Mouse (Mus musculus): ENCODE results near the gene Phf8. TPM values are rescaled to one million over a fixed set of nuclear protein-coding genes. Genes with fewer than 3 reads are reported as not detected.

The Phf8 gene
- total and polyA plus RNA-seq, 3 experiments = 6.5 to 14.1 (median 8.8) TPM

DNA sequence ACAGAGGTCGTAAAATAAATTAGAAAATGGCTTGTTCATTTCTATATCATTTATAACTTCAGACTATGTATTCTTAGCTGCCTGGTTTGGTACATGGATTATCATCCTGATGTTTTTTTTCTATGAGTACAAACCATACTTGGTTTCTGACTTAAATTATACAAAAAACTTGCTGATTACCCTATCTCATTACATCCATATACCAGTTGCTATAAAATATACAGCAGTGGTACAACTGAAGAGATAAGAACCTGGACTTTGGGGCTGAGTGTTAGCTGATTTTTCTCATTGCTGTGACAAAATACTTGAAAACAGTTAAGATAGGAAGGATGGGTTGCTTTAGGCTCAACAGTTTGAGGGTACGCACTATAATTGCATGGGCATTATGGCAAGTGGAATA lies 6.8 kb upstream of the Phf8 start:
- in situ Hi-C loops (cut with MboI; ENCODE audit: low pct_ligation_motif_present, low pct_unique_long_range_greater_than_20kb, low sequenced_read_pairs) = no loop called here
- H3K36me3 ChIP-seq (replicated peaks in 1 of 2; ENCODE audit: control insufficient read depth in 1 of 2, insufficient read depth in 1 of 2, low read length in 1 of 2) = no peaks in the 10 kb centered on the region
- no peaks in the 10 kb centered on the region for H3K4me1 ChIP-seq (ENCODE audit: control insufficient read depth in 1 of 2, insufficient read depth in 2 of 2)
- no peak overlapping the region for H3K4me3 ChIP-seq (replicated peaks in 1 of 3; ENCODE audit: low read depth in 2 of 3, low read length in 2 of 3, poor library complexity in 1 of 3)
- H3K27me3 ChIP-seq (replicated peaks) = no peaks in the 10 kb centered on the region
- dilution Hi-C loops (cut with MboI; ENCODE audit: extremely low pct_ligation_motif_present, extremely low pct_unique_long_range_greater_than_20kb, low sequenced_read_pairs) = no loop called here
- H3K9me3 ChIP-seq (replicated peaks; ENCODE audit: low read length) = no peaks in the 10 kb centered on the region
- TF ChIP-seq GABPA (IDR thresholded peaks at IDR 0.05; ENCODE audit: insufficient replicate concordance, low read depth, low read length) (no peak), CTCF (conservative IDR thresholded peaks at IDR 0.05 in 1 of 2, IDR thresholded peaks at IDR 0.05 in 1 of 2; ENCODE audit: low read depth in 2 of 2, low read length in 2 of 2) (no peak), MAFK (IDR thresholded peaks at IDR 0.05; ENCODE audit: insufficient replicate concordance, low read length) (no peak), KAT2A (IDR thresholded peaks at IDR 0.05; ENCODE audit: insufficient replicate concordance, low read length) (no peak), ELF1 (IDR thresholded peaks at IDR 0.05; ENCODE audit: low read depth, low read length) (no peak), TBP (conservative IDR thresholded peaks at IDR 0.05; ENCODE audit: low read depth, low read length) (no peak), POLR2A (IDR thresholded peaks at IDR 0.05; ENCODE audit: low read depth, low read length) (no peak), MXI1 (IDR thresholded peaks at IDR 0.05; ENCODE audit: low read depth, low read length) (no peak), MYC (IDR thresholded peaks at IDR 0.05; ENCODE audit: low read depth, low read length) (no peak), MAX (IDR thresholded peaks at IDR 0.05; ENCODE audit: low read length) (no peak), POLR2AphosphoS2 (IDR thresholded peaks at IDR 0.05; ENCODE audit: low read depth, low read length) (no peak), USF2 (conservative IDR thresholded peaks at IDR 0.05; ENCODE audit: low read depth, low read length) (no peak), RCOR1 (conservative IDR thresholded peaks at IDR 0.05; ENCODE audit: low read depth, low read length) (no peak), JUN (IDR thresholded peaks at IDR 0.05; ENCODE audit: insufficient read depth, low read depth, low read length) (no peak), ETS1 (conservative IDR thresholded peaks at IDR 0.05; ENCODE audit: low read depth, low read length) (no peak), PAX5 (IDR thresholded peaks at IDR 0.05; ENCODE audit: low read length) (no peak), MEF2A (IDR thresholded peaks at IDR 0.05; ENCODE audit: borderline replicate concordance, low read depth, low read length) (no peak), SMC3 (IDR thresholded peaks at IDR 0.05; ENCODE audit: low read depth, low read length) (no peak), TCF12 (IDR thresholded peaks at IDR 0.05; ENCODE audit: low read depth, low read length) (no peak)
- no peak overlapping the region for H3K4me2 ChIP-seq (ENCODE audit: insufficient read depth, low read depth, poor library complexity, severe bottlenecking)
- no peak overlapping the region for H3K27ac ChIP-seq (ENCODE audit: insufficient read depth, low read depth)
- no peak for DNase-seq (ENCODE audit: extremely low read depth)
- no peaks in the 10 kb centered on the region for H3K79me2 ChIP-seq (replicated peaks; ENCODE audit: control insufficient read depth, extremely low read depth, insufficient read depth, poor library complexity, severe bottlenecking)
- H3K9ac ChIP-seq (ENCODE audit: insufficient read depth, low read depth) = no peak overlapping the region

DNA sequence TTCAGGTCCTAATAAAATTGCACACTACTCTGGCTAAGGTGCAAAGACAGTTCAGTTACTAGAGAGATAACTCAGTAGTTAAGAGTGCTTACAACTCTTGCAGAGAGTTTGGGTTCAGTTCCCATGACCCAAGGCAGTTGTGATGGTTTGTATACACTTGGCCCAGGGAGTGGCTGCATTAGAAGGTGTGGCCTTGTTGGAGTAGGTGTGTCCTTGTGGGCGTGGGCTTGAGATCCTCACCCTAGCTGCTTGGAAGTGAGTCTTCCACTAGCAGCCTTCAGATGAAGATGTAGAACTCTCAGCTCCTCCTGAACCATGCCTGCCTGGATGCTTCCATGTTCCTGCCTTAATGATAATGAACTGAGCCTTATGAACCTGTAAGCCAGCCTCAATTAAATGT lies 2.3 kb upstream of the Phf8 start:
- no peaks in the 10 kb centered on the region for H3K36me3 ChIP-seq (replicated peaks in 1 of 2; ENCODE audit: control insufficient read depth in 1 of 2, insufficient read depth in 1 of 2, low read length in 1 of 2)

More for the DNA sequence above, 2.3 kb upstream of the Phf8 start:
- no peak overlapping the region for H3K9ac ChIP-seq (ENCODE audit: insufficient read depth, low read depth)
- peak; percentile 31; the same call in 1 of the 2 replicates for TF ChIP-seq POLR2A (IDR thresholded peaks at IDR 0.05; ENCODE audit: low read depth, low read length)
- no peak for TF ChIP-seq BHLHE40 (IDR thresholded peaks at IDR 0.05; ENCODE audit: low read depth, low read length)
- no peak overlapping the region for H3K27ac ChIP-seq (ENCODE audit: insufficient read depth, low read depth)
- H3K79me2 ChIP-seq (replicated peaks; ENCODE audit: control insufficient read depth, extremely low read depth, insufficient read depth, poor library complexity, severe bottlenecking) = peaks cover 6% of the 10 kb centered on the region; the same call in 1 of the 2 replicates
- H3K27me3 ChIP-seq (replicated peaks) = no peaks in the 10 kb centered on the region
- no peak overlapping the region for H3K4me3 ChIP-seq (replicated peaks in 1 of 3; ENCODE audit: low read depth in 2 of 3, low read length in 2 of 3, poor library complexity in 1 of 3)
- peak overlapping the region; percentile 29; the same call in 1 of the 2 replicates for H3K4me2 ChIP-seq (ENCODE audit: insufficient read depth, low read depth, poor library complexity, severe bottlenecking)
- in situ Hi-C loops (cut with MboI; ENCODE audit: low pct_ligation_motif_present, low pct_unique_long_range_greater_than_20kb, low sequenced_read_pairs) = no loop called here
- dilution Hi-C loops (cut with MboI; ENCODE audit: extremely low pct_ligation_motif_present, extremely low pct_unique_long_range_greater_than_20kb, low sequenced_read_pairs) = no loop called here
- DNase-seq (ENCODE audit: extremely low read depth) = peak; percentile 41
- no peaks in the 10 kb centered on the region for H3K9me3 ChIP-seq (replicated peaks; ENCODE audit: low read length)
- H3K4me1 ChIP-seq (ENCODE audit: control insufficient read depth in 1 of 2, insufficient read depth in 2 of 2) = peaks cover 0 to 5% of the 10 kb centered on the region in 2 experiments; a peak in 1 of 4 replicates
